Mouse (Mus musculus) heart, embryonic 15.5 days (tissue): Measurements from ENCODE around the gene Fads2. TPM values are rescaled to one million over a fixed set of nuclear protein-coding genes. Genes with fewer than 3 reads are reported as not detected.
A peak's percentile ranks its signal among the peaks of the same experiment; 100 is the strongest.

Experiments used
- ATAC-seq: fragments of 200-750 bp; cut with Nextera tagmentation; replicated peaks from 2 replicates; pipeline ENCODE4 v1.8.0; 2017; ENCODE audit warnings: low read depth, moderate TSS enrichment; ENCODE audit not compliant: insufficient number of reproducible peaks, insufficient read depth, low FRiP score
- H3K27ac ChIP-seq: fragments of 300-500 bp; sonication (generic); 2 replicates; pipeline ENCODE4 v1.5.1; 2015; ENCODE audit warnings: mild to moderate bottlenecking, inconsistent platforms
- H3K27me3 ChIP-seq: fragments of 300-500 bp; sonication (generic); 2 replicates; pipeline ENCODE4 v1.6.1; 2015; ENCODE audit warnings: inconsistent platforms
- H3K36me3 ChIP-seq: fragments of 300-500 bp; sonication (generic); 2 replicates; pipeline ENCODE4 v1.6.1; 2015; ENCODE audit warnings: mild to moderate bottlenecking, inconsistent platforms
- H3K4me1 ChIP-seq: fragments of 300-500 bp; sonication (generic); replicated peaks from 2 replicates; pipeline ENCODE4 v1.6.1; 2015; ENCODE audit warnings: inconsistent platforms
- H3K4me2 ChIP-seq: fragments of 300-500 bp; sonication (generic); 2 replicates; pipeline ENCODE4 v1.6.1; 2015; ENCODE audit warnings: inconsistent platforms, mild to moderate bottlenecking, moderate library complexity
- H3K4me3 ChIP-seq: fragments of 300-500 bp; sonication (generic); 2 replicates; pipeline ENCODE4 v1.5.1; 2015; ENCODE audit warnings: mild to moderate bottlenecking, inconsistent platforms
- H3K9ac ChIP-seq: fragments of 300-500 bp; sonication (generic); 2 replicates; pipeline ENCODE4 v1.6.1; 2015; ENCODE audit warnings: mild to moderate bottlenecking, inconsistent platforms
- H3K9me3 ChIP-seq: fragments of 300-500 bp; sonication (generic); replicated peaks from 2 replicates; pipeline ENCODE4 v1.6.1; 2016; ENCODE audit warnings: inconsistent platforms
- WGBS: fragments of 180-500 bp; shearing (Covaris S2); methylation state at CpG from one replicate; pipeline ENCODE4 v1.1.7; 2015; ENCODE audit warnings: mixed read lengths; 5-methylcytosine and 5-hydroxymethylcytosine counted together
- polyA plus RNA-seq: library from polyadenylated mRNA; unstranded; fragments of >200 nt; fragmentation: Nextera tagmentation; extraction: Ambion mirVana; gene quantifications from 2 replicates; pipeline ENCODE4 v1.2.1, GENCODE M21; 2015

Gene Fads2
- polyA plus RNA-seq, 1 experiment from 2014 or later: 29.3 TPM

GRCm38 (mm10) chr19:10060783-10061590, 40.6 kb downstream of the Fads2 start:
- peaks cover 42% of the 10 kb centered on the region for H3K36me3 ChIP-seq
- H3K4me2 ChIP-seq: no peak overlapping the region
- H3K27me3 ChIP-seq: no peaks in the 10 kb centered on the region
- H3K4me3 ChIP-seq: no peak overlapping the region
- peak overlapping the region; percentile 38; the same call in 1 of the 2 replicates for H3K27ac ChIP-seq
- no peak for ATAC-seq
- H3K9me3 ChIP-seq: no peaks in the 10 kb centered on the region
- peaks cover 20% of the 10 kb centered on the region for H3K4me1 ChIP-seq
- no peak overlapping the region for H3K9ac ChIP-seq
- 50% methylated on average over 8 of the region's 8 CpGs for WGBS

DNA sequence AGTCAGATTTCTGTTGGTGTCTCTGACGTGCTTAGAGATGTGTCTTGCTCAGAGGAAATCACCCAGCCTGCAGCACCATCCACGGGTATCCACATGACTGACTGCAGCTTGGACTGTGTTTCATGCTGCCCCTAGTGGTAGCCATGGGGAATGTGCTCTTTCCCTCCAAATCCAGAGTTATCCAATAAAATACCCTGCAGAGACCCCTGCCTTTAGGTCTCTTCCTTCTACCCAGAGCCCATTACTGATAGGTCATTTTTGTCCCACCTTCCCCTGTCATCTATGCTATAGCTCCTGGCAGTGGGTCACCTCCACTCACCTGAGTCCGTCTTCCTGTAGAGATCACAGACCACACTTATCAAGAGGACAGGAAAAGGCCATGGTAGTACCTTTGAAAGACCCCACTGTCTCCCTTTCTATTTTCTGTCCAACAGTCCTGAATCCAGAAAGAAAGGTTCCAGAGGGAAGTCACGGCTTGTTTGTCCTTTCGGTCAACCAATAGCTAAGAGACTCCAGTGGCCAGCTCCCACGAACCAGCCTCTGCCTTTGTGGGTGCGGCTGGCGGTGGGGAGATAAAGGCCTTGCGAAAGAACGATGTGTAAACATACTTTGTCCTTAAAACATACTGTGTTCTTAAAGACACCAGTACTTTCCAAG, 41.5 kb downstream of the Fads2 start:
- Histone ChIP-seq H3K9ac (no peak overlapping the region), H3K36me3 (peaks cover 46% of the 10 kb centered on the region), H3K4me1 (peaks cover 18% of the 10 kb centered on the region), H3K4me2 (no peak overlapping the region), H3K9me3 (no peaks in the 10 kb centered on the region), H3K27ac (peak overlapping the region; percentile 56; the same call in 1 of the 2 replicates), H3K4me3 (no peak overlapping the region), H3K27me3 (no peaks in the 10 kb centered on the region)
- 40% methylated on average over 10 of the region's 10 CpGs for WGBS
- no peak for ATAC-seq

GRCm38 (mm10) chr19:10058876-10059427, 42.6 kb downstream of the Fads2 start:
- no peak overlapping the region for H3K9ac ChIP-seq
- no peak for ATAC-seq
- 60% methylated on average over 9 of the region's 9 CpGs for WGBS
- peaks cover 57% of the 10 kb centered on the region for H3K36me3 ChIP-seq
- H3K4me1 ChIP-seq: peaks cover 11% of the 10 kb centered on the region
- no peaks in the 10 kb centered on the region for H3K27me3 ChIP-seq
- H3K9me3 ChIP-seq: no peaks in the 10 kb centered on the region
- H3K27ac ChIP-seq: no peak overlapping the region
- no peak overlapping the region for H3K4me2 ChIP-seq
- no peak overlapping the region for H3K4me3 ChIP-seq

DNA sequence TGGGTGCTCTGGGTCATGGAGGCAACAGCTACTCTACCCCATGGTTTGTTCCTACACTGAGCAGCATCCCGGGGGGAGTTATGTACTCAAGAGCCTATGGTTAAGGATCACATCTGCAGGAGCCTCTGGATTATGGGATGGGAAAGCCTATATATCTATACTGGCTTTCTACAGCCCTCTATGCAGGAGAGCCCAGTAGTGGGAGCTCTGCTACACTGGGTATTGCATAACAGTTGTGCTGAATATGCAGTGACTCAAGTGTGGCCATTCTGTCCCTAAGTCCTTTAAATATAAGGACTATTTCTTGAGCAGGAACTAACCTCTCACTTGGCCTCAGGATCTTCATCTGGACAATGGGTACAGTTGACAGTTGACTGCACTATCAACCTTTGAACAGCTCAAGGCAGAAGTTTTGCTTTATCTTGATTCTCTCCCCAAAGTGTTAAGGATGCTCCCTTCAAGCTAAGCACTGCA, 43.2 kb downstream of the Fads2 start:
- no peak overlapping the region for H3K4me2 ChIP-seq
- no peaks in the 10 kb centered on the region for H3K27me3 ChIP-seq
- no peak overlapping the region for H3K4me3 ChIP-seq
- no peak overlapping the region for H3K9ac ChIP-seq
- H3K4me1 ChIP-seq: peaks cover 12% of the 10 kb centered on the region
- WGBS: 82% methylated on average over 1 of the region's 1 CpGs
- peaks cover 63% of the 10 kb centered on the region for H3K36me3 ChIP-seq
- ATAC-seq: no peak
- H3K9me3 ChIP-seq: no peaks in the 10 kb centered on the region
- H3K27ac ChIP-seq: no peak overlapping the region

DNA sequence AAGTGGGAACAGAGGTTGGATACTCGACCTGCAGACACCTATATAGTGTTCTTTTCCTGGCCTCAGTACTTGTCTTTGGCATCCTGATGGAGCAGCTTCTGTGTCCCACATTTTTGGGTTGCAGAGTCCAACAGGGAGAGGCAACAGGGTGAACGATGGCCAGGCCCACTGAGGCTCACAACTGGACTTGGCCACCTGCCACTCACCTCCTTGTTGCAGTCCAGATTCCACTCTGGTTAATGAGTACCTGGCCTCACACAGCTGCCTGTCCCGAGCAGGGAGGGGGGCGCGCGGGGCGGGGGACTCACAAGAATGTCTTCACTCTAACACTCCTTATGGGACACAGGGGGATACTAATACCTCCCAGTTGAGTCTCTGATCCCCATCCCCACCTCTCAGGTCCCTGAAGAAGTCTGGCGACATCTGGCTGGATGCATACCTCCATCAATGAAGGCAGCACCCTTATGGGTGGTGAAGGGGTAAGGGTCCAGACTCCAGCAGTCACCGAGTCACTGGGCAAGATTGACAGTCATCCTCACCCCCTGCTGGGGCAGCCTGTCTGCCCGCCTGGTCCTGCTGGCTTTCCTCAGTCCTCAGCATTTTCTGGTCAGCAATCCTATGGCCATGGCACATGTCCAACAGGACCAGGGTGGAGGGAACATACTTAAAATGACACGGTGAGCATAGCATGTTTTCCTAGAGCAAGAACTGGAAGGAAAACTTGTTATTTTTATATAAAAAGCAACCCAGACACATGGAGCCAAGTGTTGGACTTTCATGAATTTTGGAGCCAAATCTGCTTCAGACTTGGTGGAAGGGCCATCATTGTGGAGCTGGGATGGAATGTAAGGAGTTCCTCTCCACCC, 43.8 kb downstream of the Fads2 start:
- Histone ChIP-seq H3K36me3 (peaks cover 69% of the 10 kb centered on the region), H3K4me2 (no peak overlapping the region), H3K27me3 (no peaks in the 10 kb centered on the region), H3K4me1 (peaks cover 12% of the 10 kb centered on the region), H3K27ac (no peak overlapping the region), H3K4me3 (no peak overlapping the region), H3K9me3 (no peaks in the 10 kb centered on the region), H3K9ac (no peak overlapping the region)
- WGBS: 68% methylated on average over 11 of the region's 11 CpGs
- ATAC-seq: no peak

DNA sequence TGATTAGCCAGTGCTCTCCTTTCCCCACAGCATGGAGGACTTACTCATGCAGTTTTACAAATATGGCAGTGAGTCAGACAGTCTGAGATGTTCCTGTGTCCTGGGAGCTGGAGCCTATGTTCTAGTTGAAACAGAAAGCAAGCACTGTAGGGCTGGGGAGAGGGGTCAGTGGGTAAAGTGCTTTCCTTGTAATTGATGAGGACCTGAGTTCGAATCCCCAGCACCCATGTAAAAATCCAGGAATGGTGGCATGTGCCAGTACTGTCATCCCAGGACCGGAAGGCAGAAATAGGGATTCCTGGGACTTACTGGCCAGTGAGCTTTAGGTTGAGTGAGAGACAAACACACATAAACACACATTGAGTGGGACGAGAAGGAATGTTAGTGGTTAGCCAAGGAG, 44.9 kb downstream of the Fads2 start:
- H3K4me2 ChIP-seq: no peak overlapping the region
- WGBS: 88% methylated on average over 3 of the region's 3 CpGs
- no peak overlapping the region for H3K9ac ChIP-seq
- ATAC-seq: no peak
- no peaks in the 10 kb centered on the region for H3K9me3 ChIP-seq
- peaks cover 12% of the 10 kb centered on the region for H3K4me1 ChIP-seq
- H3K27ac ChIP-seq: no peak overlapping the region
- H3K36me3 ChIP-seq: peaks cover 67% of the 10 kb centered on the region
- H3K4me3 ChIP-seq: no peak overlapping the region
- no peaks in the 10 kb centered on the region for H3K27me3 ChIP-seq

GRCm38 (mm10) chr19:10055783-10056660, 45.5 kb downstream of the Fads2 start:
- Histone ChIP-seq H3K27ac (no peak overlapping the region), H3K9me3 (no peaks in the 10 kb centered on the region), H3K4me3 (no peak overlapping the region), H3K4me1 (peaks cover 15% of the 10 kb centered on the region), H3K4me2 (no peak overlapping the region), H3K36me3 (peaks cover 65% of the 10 kb centered on the region), H3K9ac (no peak overlapping the region), H3K27me3 (no peaks in the 10 kb centered on the region)
- WGBS: 83% methylated on average over 22 of the region's 22 CpGs
- ATAC-seq: no peak

DNA sequence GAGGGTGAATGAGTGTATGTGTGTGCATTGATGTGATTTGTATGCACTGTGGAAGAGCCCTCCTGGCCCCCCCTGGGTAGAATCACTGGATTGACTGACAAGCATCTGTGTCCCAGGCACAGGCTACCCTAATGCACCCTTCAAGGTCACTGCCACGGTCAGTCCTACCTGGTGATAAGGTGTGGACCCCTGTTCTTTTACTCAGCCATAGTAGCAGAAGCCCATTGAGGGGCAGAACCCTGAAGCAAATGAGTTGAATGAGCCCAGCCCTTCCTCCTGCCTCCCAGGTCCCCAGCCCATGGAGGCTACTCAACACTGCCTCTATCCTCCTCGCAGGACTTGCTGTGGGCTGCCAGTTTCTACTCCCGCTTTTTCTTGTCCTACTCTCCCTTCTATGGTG, 46.3 kb downstream of the Fads2 start:
- Histone ChIP-seq H3K27ac (no peak overlapping the region), H3K36me3 (peaks cover 65% of the 10 kb centered on the region), H3K4me1 (peaks cover 17% of the 10 kb centered on the region), H3K27me3 (no peaks in the 10 kb centered on the region), H3K9ac (no peak overlapping the region), H3K9me3 (no peaks in the 10 kb centered on the region), H3K4me2 (no peak overlapping the region), H3K4me3 (no peak overlapping the region)
- 0 out of 2 replicates have a peak, but pooled peaks have one; percentile 7 for ATAC-seq
- WGBS: 77% methylated on average over 3 of the region's 3 CpGs

GRCm38 (mm10) chr19:10054361-10055075, 47.0 kb downstream of the Fads2 start:
- 88% methylated on average over 6 of the region's 6 CpGs for WGBS
- no peaks in the 10 kb centered on the region for H3K9me3 ChIP-seq

More at GRCm38 (mm10) chr19:10054361-10055075, 47.0 kb downstream of the Fads2 start:
- no peak overlapping the region for H3K27ac ChIP-seq
- peaks cover 18% of the 10 kb centered on the region for H3K4me1 ChIP-seq
- no peak overlapping the region for H3K9ac ChIP-seq
- H3K36me3 ChIP-seq: peaks cover 65% of the 10 kb centered on the region
- no peak overlapping the region for H3K4me3 ChIP-seq
- no peaks in the 10 kb centered on the region for H3K27me3 ChIP-seq
- ATAC-seq: no peak; the same call in 1 of the 2 replicates
- H3K4me2 ChIP-seq: no peak overlapping the region
